Mouse (Mus musculus): ENCODE results near the gene Rbm38. TPM values are rescaled to one million over a fixed set of nuclear protein-coding genes. Genes with fewer than 3 reads are reported as not detected.

Gene Rbm38
- polyA plus RNA-seq, 1 experiment from 2014 or later: 126 TPM

GRCm38 (mm10) chr2:173019322-173019721, 976 bp upstream of the Rbm38 start:
- DNase-seq (no peak), ATAC-seq (no peak)
- peaks cover 56% of the 10 kb centered on the region for H3K4me1 ChIP-seq (ENCODE audit: insufficient read depth)
- no peak overlapping the region for H3K27ac ChIP-seq (ENCODE audit: low read depth)
- H3K9me3 ChIP-seq (ENCODE audit: low read length): no peaks in the 10 kb centered on the region
- TF ChIP-seq EP300 (IDR thresholded peaks at IDR 0.05; ENCODE audit: low read depth) (no peak), CTCF (IDR thresholded peaks at IDR 0.05; ENCODE audit: low read depth) (no peak)
- peak overlapping the region; percentile 39 for H3K4me3 ChIP-seq (ENCODE audit: low read depth, low read length)
- H3K27me3 ChIP-seq (ENCODE audit: insufficient read depth, low read length): no peaks in the 10 kb centered on the region
- H3K4me2 ChIP-seq (ENCODE audit: low read depth, low read length): peak overlapping the region; percentile 92
- peak overlapping the region; percentile 56 for H3K9ac ChIP-seq (replicated peaks)
- WGBS (ENCODE audit: insufficient replicate concordance): 18% methylated on average over 9 of the region's 9 CpGs
- H3K36me3 ChIP-seq (replicated peaks; ENCODE audit: insufficient read depth, low read length): peaks cover 30% of the 10 kb centered on the region

GRCm38 (mm10) chr2:173019790-173020189, 508 bp upstream of the Rbm38 start:
- Histone ChIP-seq H3K9ac (replicated peaks) (peak overlapping the region; percentile 56), H3K9me3 (ENCODE audit: low read length) (no peaks in the 10 kb centered on the region), H3K36me3 (replicated peaks; ENCODE audit: insufficient read depth, low read length) (peaks cover 33% of the 10 kb centered on the region), H3K27me3 (ENCODE audit: insufficient read depth, low read length) (no peaks in the 10 kb centered on the region), H3K27ac (ENCODE audit: low read depth) (no peak overlapping the region), H3K4me1 (ENCODE audit: insufficient read depth) (peaks cover 60% of the 10 kb centered on the region), H3K4me2 (ENCODE audit: low read depth, low read length) (peak overlapping the region; percentile 92), H3K4me3 (ENCODE audit: low read depth, low read length) (peak overlapping the region; percentile 39)
- TF ChIP-seq CTCF (IDR thresholded peaks at IDR 0.05; ENCODE audit: low read depth): no peak
- TF ChIP-seq EP300 (IDR thresholded peaks at IDR 0.05; ENCODE audit: low read depth): peak; percentile 50; the same call in 1 of the 2 replicates
- WGBS (ENCODE audit: insufficient replicate concordance): under 1% methylated on average over 24 of the region's 29 CpGs
- peak; percentile 96 for DNase-seq
- ATAC-seq: peak; percentile 75

GRCm38 (mm10) chr2:173021633-173022055, 1.3 kb downstream of the Rbm38 start:
- DNase-seq: peak; percentile 95
- peak overlapping the region; percentile 86 for H3K9ac ChIP-seq (replicated peaks)
- no peak; the same call in 1 of the 2 replicates for TF ChIP-seq EP300 (IDR thresholded peaks at IDR 0.05; ENCODE audit: low read depth)
- TF ChIP-seq CTCF (IDR thresholded peaks at IDR 0.05; ENCODE audit: low read depth): no peak
- H3K4me1 ChIP-seq (ENCODE audit: insufficient read depth): peaks cover 78% of the 10 kb centered on the region
- peak; percentile 74 for ATAC-seq
- peak overlapping the region; percentile 85 for H3K4me2 ChIP-seq (ENCODE audit: low read depth, low read length)
- no peaks in the 10 kb centered on the region for H3K27me3 ChIP-seq (ENCODE audit: insufficient read depth, low read length)
- H3K27ac ChIP-seq (ENCODE audit: low read depth): peak overlapping the region; percentile 77
- H3K4me3 ChIP-seq (ENCODE audit: low read depth, low read length): peak overlapping the region; percentile 93
- WGBS (ENCODE audit: insufficient replicate concordance): under 1% methylated on average over 50 of the region's 54 CpGs
- peaks cover 42% of the 10 kb centered on the region for H3K36me3 ChIP-seq (replicated peaks; ENCODE audit: insufficient read depth, low read length)
- no peaks in the 10 kb centered on the region for H3K9me3 ChIP-seq (ENCODE audit: low read length)

DNA sequence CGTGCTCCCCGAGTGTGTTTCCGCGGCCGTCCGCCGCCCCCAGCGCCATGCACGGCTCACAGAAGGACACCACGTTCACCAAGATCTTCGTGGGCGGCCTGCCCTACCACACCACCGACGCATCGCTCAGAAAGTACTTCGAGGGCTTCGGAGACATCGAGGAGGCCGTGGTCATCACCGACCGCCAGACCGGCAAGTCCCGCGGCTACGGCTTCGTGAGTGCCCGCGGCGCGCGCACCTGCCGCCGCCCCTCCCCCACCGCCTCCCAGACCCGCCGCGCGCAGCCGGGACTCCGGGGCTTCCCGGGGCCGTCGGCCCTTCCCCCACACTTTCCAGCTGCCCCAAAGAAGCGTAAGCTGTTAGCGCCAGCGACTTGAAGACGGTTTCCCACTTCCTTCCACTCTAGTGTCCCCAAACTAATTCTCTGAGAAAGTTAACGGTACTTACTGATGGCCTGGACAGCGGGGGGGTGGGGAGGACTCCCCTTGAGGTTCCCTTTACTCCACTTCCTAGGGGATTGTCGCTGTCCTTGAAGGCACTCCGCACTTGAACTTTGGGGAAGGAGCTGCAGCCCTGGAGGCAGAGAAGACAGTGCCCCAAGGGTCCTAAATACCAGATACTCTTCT, 1.9 kb downstream of the Rbm38 start:
- Histone ChIP-seq H3K9ac (replicated peaks) (peak overlapping the region; percentile 86), H3K4me2 (ENCODE audit: low read depth, low read length) (peak overlapping the region; percentile 85), H3K4me1 (ENCODE audit: insufficient read depth) (peaks cover 83% of the 10 kb centered on the region), H3K27ac (ENCODE audit: low read depth) (peak overlapping the region; percentile 77), H3K36me3 (replicated peaks; ENCODE audit: insufficient read depth, low read length) (peaks cover 47% of the 10 kb centered on the region), H3K4me3 (ENCODE audit: low read depth, low read length) (peak overlapping the region; percentile 93), H3K27me3 (ENCODE audit: insufficient read depth, low read length) (no peaks in the 10 kb centered on the region), H3K9me3 (ENCODE audit: low read length) (no peaks in the 10 kb centered on the region)
- ATAC-seq (peak; percentile 48), DNase-seq (peak; percentile 79)
- TF ChIP-seq EP300 (IDR thresholded peaks at IDR 0.05; ENCODE audit: low read depth) (no peak), CTCF (IDR thresholded peaks at IDR 0.05; ENCODE audit: low read depth) (no peak)
- under 1% methylated on average over 48 of the region's 51 CpGs for WGBS (ENCODE audit: insufficient replicate concordance)

- ATAC-seq: no peak
- Histone ChIP-seq H3K4me2 (ENCODE audit: low read depth, low read length) (peak overlapping the region; percentile 85), H3K36me3 (replicated peaks; ENCODE audit: insufficient read depth, low read length) (peaks cover 54% of the 10 kb centered on the region), H3K27ac (ENCODE audit: low read depth) (peak overlapping the region; percentile 77), H3K27me3 (ENCODE audit: insufficient read depth, low read length) (no peaks in the 10 kb centered on the region), H3K9me3 (ENCODE audit: low read length) (no peaks in the 10 kb centered on the region), H3K4me1 (ENCODE audit: insufficient read depth) (peaks cover 83% of the 10 kb centered on the region), H3K9ac (replicated peaks) (peak overlapping the region; percentile 86), H3K4me3 (ENCODE audit: low read depth, low read length) (peak overlapping the region; percentile 93)
- peak; percentile 22 for DNase-seq
- 16% methylated on average over 10 of the region's 10 CpGs for WGBS (ENCODE audit: insufficient replicate concordance)
- no peak for TF ChIP-seq CTCF (IDR thresholded peaks at IDR 0.05; ENCODE audit: low read depth)
- TF ChIP-seq EP300 (IDR thresholded peaks at IDR 0.05; ENCODE audit: low read depth): no peak
Observed at GRCm38 (mm10) chr2:173022813-173023212, 2.5 kb downstream of the Rbm38 start.

GRCm38 (mm10) chr2:173023371-173023851, 3.1 kb downstream of the Rbm38 start:
- Histone ChIP-seq H3K27ac (ENCODE audit: low read depth) (peak overlapping the region; percentile 77), H3K4me1 (ENCODE audit: insufficient read depth) (peaks cover 83% of the 10 kb centered on the region), H3K36me3 (replicated peaks; ENCODE audit: insufficient read depth, low read length) (peaks cover 60% of the 10 kb centered on the region), H3K4me3 (ENCODE audit: low read depth, low read length) (peak overlapping the region; percentile 93), H3K4me2 (ENCODE audit: low read depth, low read length) (peak overlapping the region; percentile 85), H3K9me3 (ENCODE audit: low read length) (no peaks in the 10 kb centered on the region), H3K27me3 (ENCODE audit: insufficient read depth, low read length) (no peaks in the 10 kb centered on the region), H3K9ac (replicated peaks) (peak overlapping the region; percentile 86)
- DNase-seq (peak; percentile 23), ATAC-seq (0 out of 2 replicates have a peak, but pooled peaks have one; percentile 1)
- WGBS (ENCODE audit: insufficient replicate concordance): 28% methylated on average over 7 of the region's 7 CpGs
- TF ChIP-seq CTCF (IDR thresholded peaks at IDR 0.05; ENCODE audit: low read depth): no peak
- no peak for TF ChIP-seq EP300 (IDR thresholded peaks at IDR 0.05; ENCODE audit: low read depth)

Measured in liver, postnatal 0 days (tissue).